In genomic region chr8:122954090-122954799, GRCm38 (mm10) we compare ENCODE assay signal across 11 mouse cellular contexts.
DNase-seq lines count a peak whose midpoint lies in the region; ATAC-seq lines count a peak whose summit lies in the region.
"Had no signal": no experiment of that assay in that cellular context is flagged by ENCODE, and none has a peak within 500 bp of the region (broad histone marks: within the 10 kb centered on the region; RNA-seq: fewer than 3 reads in every experiment).

No protein-coding gene starts in this region.

- peak; percentile 55; the same call in 1 of the 2 replicates for ATAC-seq in frontal cortex, adult (ENCODE audit: low TSS enrichment)
- ATAC-seq: Patski had no signal

- DNase-seq in frontal cortex, postnatal 36 days (ENCODE audit: low spot score in 2 of 2): no peak
- peak; percentile 60 for DNase-seq in CD4-positive helper T cell, adult 2 months (ENCODE audit: low read depth, low spot score)
- DNase-seq in fat pad, adult 2 months (ENCODE audit: extremely low read depth, low read depth, low spot score): peak; percentile 30
- peak; percentile 20 to 25 for DNase-seq in natural killer cell, adult 2 months (ENCODE audit: low spot score in 2 of 2)
- no peak for DNase-seq in adrenal gland, postnatal 25 days
- DNase-seq in adrenal gland, adult 18-20 months (ENCODE audit: low spot score in 2 of 2): no peak
- no peak for DNase-seq in adrenal gland, postnatal 10 days
- DNase-seq: cerebellum, adult 8-10 months; layer of hippocampus, postnatal 36 days had no signal

Comparison
In these comparisons a context has a peak if more than half of its experiments do, and no peak if none do; other contexts are left out.
1. DNase-seq: peak in CD4-positive helper T cell, adult 2 months (single experiment), fat pad, adult 2 months (single experiment) and natural killer cell, adult 2 months (2 of 2); none in frontal cortex, postnatal 36 days (0 of 2), adrenal gland, postnatal 25 days (single experiment), adrenal gland, adult 18-20 months (0 of 2) and adrenal gland, postnatal 10 days (single experiment).